Mouse (Mus musculus) adrenal gland, postnatal 25 days (tissue): ENCODE results near the gene Prtg. TPM values are rescaled to one million over a fixed set of nuclear protein-coding genes. Genes with fewer than 3 reads are reported as not detected.

ENCODE experiments used
- DNase-seq: peaks from one replicate; pipeline ENCODE4 v3.0.0; 2021; ENCODE audit warnings: mixed read lengths
- total RNA-seq: library from RNA; stranded (reverse); gene quantifications from 2 replicates; pipeline ENCODE4 v1.2.3, GENCODE M21; 2021

Gene Prtg
- total RNA-seq, 1 experiment from 2014 or later: 0.58 TPM

DNA sequence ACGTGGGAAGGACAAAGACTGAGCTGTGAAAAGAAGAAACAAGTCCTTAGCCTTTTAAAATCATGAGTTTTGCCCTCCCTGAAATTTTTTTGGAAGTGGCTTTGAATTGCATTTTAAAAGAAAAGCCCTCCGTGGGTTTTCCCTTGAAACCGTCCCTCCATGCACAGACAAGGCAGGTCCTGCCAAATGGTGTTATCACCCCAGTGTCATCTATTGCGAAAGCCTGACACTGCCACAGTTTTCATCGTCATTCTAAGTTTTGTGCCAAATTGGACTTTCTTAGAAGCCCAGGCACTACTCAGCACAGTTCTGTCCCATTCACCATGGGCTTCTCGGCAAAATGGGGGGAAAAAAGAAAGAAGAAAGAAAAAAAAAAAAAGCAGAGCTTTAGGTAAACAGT is 106.9 kb downstream of the Prtg start:
- DNase-seq: no peak

DNA sequence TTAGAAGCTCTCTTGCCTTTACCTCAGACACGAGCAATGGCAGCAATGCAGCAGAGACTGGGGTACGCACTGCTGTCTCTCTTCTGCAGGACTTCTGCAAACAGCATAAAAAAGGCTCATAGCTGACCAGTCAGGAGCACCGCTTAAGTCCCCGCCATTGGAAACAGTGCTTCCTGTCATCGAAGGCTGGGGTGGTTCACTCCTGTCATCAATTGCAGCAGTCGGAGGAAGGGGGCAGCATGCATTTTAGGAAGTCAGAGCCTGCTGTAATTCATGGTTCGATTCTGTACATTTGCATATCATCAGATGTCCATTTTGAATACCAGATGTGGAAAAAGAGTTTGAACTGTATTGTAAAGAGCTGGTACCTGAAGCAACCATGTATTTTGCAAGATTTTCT is 109.1 kb downstream of the Prtg start:
- no peak for DNase-seq

DNA sequence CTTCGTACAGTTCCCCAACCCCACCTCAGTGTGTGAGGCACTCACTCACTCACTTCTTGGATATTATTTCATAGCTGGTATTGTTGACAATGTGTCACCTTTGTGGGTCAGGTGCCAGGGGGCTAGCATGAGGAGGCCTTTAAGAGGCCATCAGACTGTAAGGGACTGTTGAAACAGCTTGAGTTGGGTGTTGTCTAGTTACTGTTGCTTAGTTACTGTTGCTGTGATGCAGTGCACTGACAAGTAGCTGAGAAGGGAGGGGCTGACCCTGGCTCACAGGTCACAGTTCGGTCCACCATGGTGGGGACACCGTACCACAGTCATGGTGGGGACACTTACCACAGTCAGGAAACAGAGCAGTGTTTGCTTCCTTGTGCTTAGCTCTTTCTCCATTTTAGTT is 116.4 kb downstream of the Prtg start:
- no peak for DNase-seq

DNA sequence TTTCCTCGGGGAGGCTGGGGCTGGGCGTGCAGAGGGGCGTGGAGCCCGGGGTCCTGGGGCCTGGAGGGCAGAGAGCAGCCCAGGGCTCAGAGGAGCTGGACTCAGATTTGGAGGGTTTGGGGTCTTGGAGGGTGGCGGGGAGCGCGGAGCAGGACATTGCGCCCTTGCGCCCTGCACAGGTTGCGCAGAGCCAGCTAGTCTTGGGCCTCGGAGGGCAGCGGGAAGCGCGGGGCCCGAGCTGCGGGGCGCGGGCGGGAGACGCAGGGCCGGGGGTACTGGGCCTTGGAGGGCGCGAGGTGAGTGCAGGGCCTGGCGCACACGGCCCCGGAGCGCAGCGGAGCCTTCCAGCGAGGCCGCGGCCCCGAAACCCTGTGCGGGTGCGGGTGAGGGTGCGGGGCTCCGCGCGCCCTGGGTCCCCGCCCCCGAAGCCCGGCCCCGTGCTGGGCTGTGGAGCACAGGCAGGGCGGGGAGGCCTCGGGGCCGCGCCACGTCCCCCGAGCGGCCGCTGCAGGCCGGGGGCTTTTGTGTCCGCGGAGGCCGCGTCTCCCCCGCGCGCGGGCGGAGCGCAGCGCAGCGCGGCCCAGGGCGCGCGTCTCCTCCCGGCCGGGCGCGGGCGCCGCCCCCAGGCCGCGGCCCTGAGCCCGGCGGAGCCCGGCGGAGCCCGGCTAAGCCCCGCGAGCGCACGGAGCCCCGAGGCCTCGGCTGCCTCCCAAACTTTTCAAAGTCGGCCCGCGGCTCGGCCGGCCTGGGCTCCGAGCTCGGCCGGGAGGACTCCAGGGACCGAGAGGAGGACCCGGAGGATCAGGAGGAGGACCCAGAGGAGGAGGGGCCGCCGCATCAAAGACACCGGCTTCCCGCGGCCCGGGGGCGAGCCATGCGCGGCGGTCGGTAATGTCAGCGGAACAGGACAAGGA is 118.6 kb downstream of the Prtg start, which contains the start of gene Pygo1:
Pygo1 (plus strand) TSS at position 625 of the 914 bp plus-strand sequence.
- peak; percentile 61 for DNase-seq

DNA sequence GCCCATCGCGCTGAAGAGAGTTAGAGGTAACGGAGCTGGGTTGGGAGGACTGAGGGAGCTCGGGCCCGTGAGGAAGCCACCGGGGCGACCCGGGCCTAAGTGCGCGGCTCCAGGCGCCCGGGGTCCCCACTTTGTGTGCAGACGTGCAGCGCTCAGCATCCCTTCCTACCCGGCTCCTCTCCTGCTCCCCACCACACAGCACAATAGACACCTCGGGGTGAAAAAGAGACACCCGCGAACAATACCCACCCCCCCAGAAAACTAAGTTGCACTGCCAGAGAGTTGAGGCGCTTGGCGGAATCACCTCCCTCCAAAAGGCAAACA is 119.2 kb downstream of the Prtg start:
- no peak for DNase-seq

DNA sequence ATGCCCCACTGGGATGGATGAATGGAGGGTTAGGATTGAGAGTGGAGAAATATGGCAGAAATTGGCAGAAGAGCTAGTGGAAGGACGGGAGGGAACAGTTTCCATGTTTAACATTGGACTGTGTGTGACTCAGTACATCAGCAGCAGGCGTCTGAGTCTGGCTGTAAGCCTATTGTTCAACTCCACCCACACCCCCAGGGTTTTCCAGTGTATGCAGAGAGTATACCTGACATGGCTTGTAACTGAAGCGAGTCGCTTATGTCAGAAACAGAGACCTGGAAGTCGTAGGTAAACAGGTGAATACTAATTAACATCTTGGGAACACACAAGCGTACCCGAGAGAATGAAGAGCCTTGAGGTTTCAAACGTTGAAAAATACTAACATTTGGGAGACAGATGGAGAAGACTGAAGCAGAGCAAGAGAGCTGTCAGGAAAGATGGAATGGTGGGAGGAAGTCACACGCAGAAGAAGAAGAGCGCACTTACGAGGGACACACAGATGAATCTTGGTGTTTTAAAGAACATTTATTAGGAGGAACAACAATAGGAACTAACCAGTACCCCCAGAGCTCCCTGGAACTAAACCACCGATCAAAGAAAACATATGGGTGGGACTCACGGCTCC is 124.6 kb downstream of the Prtg start:
- DNase-seq: no peak

DNA sequence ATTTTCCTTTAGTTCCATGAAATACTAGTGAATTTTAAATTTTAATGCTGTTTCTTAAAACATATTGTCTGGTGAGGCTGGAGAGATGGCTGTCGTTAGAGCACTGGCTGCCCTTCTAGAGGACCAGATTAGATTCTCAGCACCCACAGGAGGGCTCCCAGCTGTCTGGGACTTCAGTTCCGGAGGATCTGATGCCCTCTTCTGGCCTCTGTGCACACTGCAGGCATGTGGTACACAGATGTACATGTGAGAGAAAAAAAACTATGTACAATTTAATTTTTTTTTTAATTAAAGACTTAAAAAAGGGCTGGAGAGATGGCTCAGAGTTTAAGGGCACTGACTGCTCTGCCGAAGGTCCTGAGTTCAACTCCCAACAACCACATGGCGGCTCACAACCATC is 128.6 kb downstream of the Prtg start:
- no peak for DNase-seq

DNA sequence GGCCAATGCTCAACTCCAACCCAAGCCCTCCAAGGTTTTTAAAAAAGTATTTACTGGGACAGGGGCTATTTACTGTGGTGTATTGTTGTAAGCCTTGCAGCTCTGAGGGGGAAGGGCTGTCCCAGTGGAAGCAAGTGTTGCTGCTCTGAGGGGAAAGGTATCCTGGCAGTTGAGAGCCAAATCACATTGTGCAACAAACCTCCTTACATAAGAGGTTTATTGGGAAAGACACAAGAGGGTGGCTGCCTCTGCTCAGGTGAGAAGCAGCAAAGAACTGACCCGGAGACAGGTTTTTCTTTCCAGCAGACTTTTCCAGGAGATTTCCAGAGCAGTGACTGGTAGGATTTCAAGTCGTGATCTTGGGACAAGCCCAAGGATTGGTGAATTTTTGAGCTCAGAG is 129.6 kb downstream of the Prtg start:
- no peak for DNase-seq

DNA sequence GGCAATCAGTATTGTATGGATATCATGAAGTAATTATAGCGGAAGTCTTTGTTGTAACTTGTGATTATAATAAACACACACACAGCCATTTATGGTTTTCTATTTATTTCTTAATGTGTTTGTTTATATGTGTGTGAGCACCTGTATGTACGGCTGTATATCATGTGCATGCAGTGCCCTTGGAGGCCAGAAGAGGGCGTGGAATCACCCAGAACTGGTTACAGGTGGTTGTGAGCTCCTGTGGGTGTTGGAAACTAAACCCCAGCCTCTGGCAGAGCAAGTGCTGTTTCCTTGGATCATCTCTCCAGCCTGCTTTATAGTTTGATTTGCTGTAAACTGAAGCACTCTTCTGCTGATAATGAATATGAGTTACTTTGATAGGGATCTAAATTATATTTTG is 136.8 kb downstream of the Prtg start:
- DNase-seq: no peak

DNA sequence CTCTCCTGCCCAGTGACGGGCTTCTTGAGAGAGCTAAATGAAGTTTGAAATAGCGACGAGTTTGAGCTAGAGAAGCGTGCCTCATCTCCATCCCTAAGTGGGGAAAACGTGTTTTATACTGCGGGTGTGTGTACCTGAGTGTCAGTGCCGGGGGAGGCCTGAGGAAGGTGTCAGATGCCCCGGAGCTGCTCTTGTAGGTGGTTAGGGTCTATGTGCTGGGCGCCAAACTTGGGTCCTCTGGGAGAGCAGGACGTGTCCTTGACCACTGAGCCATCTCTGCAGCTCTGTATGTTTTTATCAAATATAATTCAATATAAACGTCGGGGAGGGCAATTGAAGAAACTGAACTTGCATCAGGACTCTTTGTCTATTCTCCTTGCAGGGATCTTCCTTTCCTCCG is 137.6 kb downstream of the Prtg start:
- no peak for DNase-seq

DNA sequence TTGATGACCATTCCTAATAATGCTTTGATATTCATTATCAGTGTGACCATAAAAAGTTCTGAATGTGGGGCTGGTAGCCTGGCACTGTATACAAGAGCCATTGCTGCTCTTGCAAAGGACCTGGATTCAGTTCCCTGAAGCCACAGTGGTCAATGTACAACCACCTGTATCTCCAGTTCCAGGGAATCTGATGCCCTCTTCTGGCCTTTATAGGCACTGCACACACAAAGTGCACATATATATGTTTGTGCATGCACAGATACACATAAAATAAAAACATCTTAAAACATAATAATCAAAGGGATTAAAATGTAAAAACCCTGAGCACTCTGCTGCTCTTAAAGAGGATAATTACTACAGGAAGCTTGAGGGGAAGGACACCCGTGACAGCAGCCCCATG is 140.3 kb downstream of the Prtg start:
- DNase-seq: no peak

DNA sequence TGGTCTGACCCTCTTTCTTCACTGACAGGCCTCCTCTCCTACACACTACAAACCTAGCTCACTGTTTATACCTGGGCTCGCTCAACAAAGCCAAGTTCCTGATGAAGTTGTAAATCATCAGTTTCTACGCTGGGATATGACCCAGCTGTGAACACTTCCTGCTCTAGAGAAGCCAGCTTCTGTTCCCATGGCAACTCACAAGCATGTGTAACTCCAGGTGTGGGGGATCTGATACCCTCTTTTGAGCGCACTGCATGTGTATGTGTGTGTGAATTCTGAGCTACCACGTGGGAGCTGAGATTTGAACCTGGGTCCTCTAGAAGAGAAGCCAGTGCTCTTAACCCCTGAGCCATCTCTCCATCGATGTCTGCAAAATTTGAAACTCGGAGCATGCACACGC is 142.9 kb downstream of the Prtg start:
- DNase-seq: no peak

DNA sequence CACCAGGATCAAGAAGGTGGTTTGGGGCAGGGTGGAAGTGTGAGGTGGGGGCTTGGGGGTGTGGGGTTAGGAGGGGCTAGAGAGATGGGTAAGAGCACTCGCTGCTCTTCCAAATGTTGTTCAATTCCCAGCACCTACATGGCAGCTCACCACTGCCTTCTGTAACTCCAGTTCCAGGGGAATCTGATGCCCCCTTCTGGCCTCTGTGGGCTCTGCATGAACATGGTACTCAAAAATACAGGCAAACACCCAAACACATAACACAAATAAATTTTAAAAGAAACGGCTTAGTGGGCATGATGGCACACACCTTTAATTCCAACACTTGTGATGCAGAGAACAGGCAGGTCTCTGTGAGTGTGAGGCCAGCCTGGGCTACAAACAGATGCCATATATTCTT is 148.1 kb downstream of the Prtg start:
- peak; percentile 27 for DNase-seq

DNA sequence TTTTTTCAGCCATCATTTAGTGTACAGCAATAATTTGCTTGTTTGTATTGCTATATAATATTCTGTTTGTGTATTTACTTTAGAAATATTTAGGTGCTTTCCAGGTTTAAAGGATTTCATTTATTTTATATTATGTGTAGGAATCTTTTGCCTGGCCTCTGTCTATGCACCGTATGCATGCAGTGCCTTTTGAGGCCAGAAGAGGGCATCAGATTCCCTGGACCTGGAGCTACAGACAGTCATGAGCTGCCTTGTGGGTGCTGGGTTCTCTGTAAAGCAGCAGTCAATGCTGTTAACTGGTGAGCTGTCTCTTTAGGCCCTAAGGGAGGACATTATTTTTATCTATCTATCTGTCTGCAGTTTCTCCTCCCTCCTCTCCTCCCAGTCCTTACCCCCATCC is 148.9 kb downstream of the Prtg start:
- DNase-seq: peak; percentile 26

DNA sequence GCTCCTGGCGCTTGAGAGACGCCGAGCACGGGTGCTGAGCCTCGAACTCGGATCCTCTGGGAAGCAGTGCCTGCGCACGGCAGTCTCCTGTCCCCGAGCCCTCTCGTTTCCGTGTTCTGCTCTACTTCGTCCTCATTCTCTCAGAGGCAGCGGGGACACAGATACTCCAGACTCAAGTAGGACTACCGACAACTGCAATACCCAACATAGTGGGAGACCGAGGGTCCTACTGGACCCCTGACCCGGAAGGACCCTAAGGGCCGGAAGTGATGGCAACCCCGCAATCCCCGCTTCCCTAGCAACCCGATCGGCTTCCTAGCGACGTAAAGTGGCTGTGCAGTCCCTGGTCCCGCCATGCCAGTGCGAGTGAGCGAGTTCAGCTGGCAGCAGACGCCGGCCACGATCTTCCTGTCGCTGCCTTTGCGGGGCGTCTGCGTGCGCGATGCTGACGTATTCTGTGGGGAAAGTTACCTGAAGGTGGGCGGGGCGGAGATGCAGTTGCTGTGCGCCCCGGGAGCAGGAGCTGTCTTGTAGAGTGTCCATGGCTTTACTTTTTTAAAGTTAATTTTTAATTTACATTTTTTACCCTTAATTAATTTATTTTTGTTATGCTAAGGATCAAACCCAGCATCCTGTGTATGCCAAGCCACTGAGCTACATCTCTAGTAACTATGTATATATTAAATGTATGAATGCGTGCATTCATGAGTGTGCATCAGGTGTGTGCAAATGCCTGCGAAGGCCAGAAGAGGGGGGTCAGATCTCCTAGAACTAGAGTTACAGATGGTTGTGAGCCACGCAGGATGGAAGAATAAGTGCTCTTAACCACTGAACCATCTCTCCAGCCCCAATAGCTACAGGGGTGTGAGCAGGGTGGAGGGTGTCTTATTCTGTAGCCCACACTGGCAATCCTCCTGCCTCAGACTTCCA is 152.1 kb downstream of the Prtg start, which contains the start of the genes Dyx1c1 and Gm44503:
Dyx1c1 (plus strand) TSS at position 265 of the 930 bp plus-strand sequence.
Gm44503 (plus strand) TSS at position 332 of the 930 bp plus-strand sequence.
- peak; percentile 76 for DNase-seq

DNA sequence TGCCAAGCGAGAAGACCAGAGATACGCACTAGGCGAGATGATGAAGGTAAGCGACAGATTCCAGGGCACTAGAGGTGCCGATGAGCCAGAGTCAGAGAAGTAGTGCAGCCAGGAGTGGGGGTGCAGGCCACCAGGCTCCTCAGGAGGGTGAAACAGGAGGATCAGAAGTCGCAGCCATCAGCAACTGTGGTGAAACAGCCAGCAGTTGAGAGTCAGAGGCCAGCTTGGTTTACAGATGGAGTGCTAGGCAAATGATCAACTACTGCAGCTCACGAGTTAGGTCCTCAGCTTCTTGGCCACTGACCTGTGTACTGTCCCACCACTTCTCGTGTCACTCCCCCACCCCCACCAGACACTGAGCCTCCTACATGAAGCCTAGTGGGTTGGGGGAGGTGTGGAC is 154.7 kb downstream of the Prtg start:
- DNase-seq: no peak

DNA sequence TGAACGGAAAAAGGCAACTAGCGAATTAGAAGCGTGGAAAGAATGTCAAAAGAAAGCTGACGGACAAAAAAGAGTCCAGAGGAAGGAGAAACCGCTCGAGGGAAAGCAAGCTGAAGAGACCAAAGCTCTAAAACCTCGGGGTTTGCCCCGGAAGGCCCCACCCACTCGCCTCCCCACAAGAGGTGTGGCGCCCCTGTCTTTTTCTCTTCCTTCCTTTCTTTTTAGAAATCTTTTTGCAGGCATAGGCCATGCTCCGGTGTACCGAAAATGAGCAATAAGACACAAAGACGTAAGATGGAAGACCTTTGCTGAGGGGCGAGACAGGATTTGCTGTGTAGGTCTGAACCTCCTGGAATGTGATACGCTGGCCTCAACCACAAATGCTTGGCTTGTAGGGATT is 155.3 kb downstream of the Prtg start:
- DNase-seq: no peak

Other genes starting within 250 kb of the Prtg start
- gene Nedd4, start 144.5 kb upstream of the Prtg start, total RNA-seq: 418 and 467 TPM in 2 replicates
- 3.4 and 5.1 TPM in 2 replicates for gene Pygo1, start 118.8 kb downstream of the Prtg start, total RNA-seq
- 1.6 and 1.8 TPM in 2 replicates for gene Dyx1c1, start 151.9 kb downstream of the Prtg start, total RNA-seq
- gene Gm44503, start 152.0 kb downstream of the Prtg start, total RNA-seq: not detected in 2 replicates
- gene Ccpg1os, start 178.5 kb downstream of the Prtg start, total RNA-seq: 23.8 TPM in 2 replicates
- gene Ccpg1, start 178.6 kb downstream of the Prtg start, total RNA-seq: 145 and 166 TPM in 2 replicates
- gene Pigb, start 233.5 kb downstream of the Prtg start, total RNA-seq: 11.9 and 20.4 TPM in 2 replicates
- gene Rab27a, start 238.0 kb downstream of the Prtg start, total RNA-seq: 28.5 and 47.1 TPM in 2 replicates